Mouse (Mus musculus) frontal cortex, adult 2 months (tissue): ENCODE results near the gene Sphkap. TPM values are rescaled to one million over a fixed set of nuclear protein-coding genes. Genes with fewer than 3 reads are reported as not detected.

Source experiments
- DNase-seq, 2 experiments: peaks; one replicate each; pipeline ENCODE4 v3.0.0; 2022; ENCODE audit warnings: low spot score in 1 of 2; ENCODE audit errors: extremely low spot score in 1 of 2
- polyA plus RNA-seq: library from polyadenylated mRNA; depleted of rRNA; stranded (reverse); fragments of >200 nt; gene quantifications from 2 replicates; pipeline ENCODE4 v1.2.3, GENCODE M21; 2012; rRNA removed

The Sphkap gene
- polyA plus RNA-seq, 1 experiment, result 59.1 TPM

DNA sequence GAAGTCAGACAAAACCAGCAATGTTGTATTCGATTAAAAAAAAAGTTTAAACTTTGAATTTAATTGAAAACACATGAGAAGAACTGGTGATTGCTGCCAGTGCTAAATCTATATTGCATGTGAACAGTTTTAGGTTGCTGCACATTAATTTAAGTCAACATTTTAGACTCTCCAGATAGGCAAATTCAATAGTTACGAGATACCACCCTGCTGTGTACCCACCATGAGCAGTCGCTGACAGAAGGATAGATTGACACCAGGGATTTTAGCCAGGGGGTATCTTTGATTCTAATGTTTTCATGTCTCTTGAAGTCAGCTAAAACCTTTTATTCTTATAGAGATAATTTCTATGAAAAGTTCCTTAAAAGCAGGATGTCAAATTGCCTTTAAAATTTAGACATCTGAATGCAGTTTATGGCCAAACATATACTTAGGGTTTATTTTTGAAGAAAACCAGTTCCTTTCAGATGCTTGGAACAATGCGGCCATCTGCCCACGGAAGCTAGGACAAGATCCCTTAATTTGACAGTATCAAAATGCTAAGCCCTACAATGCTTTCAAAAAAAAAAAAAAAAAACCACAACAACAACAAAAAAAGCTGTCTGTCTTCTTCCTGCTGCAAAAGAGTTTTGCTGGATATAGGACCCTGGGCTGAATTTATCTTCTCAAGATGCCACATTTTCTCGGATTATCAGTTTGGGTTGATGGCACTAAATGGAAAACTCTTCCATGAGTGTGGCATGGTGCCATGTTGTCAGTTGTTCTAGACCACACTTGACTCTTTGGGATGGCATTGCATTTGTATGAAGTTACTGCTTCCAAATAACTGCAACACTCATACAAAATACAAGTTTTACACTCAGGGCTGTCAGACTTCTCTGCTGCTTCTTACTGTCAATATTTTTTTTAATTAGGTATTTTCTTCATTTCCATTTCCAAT is 110.6 kb downstream of the Sphkap start:
- no peak for DNase-seq

DNA sequence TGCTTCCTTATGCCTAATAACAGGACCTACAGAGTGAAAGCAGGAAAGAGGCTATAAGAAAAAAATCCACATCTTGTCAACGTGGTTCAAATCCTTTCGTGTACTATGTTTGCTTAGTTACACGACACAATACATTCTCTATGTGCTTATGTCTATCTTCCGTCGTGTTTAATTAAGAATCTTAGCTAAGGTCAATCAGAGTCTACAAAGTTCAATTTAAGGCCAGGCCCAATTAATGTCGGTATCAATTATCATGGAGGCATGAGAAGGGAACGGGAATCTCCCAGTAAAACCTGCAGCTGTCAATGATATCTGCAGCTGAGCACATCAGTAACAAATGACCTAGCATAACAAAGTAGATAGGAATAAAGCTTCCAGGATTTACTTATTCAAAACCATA is 122.1 kb downstream of the Sphkap start:
- no peak for DNase-seq

DNA sequence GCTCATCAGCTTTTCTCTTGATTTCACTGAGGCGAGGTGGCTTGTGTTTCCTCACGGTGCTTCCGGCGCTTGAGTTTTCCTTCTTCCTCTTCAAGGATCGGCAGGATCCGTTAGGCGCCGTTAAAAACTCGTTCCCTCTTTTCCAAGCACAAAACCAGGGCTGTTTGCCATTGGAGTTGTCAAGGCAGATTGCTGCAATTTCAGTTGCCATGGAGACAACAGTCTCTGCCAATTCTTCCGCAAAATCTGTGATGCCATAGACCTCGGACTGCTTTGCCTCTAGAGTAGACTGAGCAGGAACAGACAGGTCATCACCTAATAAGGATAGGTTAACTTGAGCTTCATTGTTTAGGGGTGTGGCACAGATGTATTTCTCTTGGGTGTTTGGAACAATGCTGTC is 131.0 kb downstream of the Sphkap start:
- DNase-seq, result peak; percentile 62 to 85

DNA sequence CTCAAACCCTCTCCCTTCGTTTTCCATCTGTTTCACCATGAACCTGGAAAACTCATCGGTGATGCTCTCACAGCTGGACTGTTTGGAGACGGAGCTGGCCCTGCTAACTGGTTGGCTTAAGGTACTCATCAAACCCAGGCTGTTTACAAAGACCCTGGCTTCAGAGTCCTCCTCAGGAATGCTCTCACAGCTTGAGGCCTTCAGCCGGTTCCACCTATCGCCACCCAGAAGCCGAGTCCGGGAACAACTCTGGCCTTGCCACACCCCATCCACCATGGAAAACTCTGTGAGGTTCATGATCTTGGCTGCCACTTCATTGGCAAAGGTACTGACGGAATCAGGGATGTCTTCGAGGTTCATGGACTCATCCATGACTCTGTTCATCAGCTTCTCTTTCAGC is 131.4 kb downstream of the Sphkap start:
- no peak for DNase-seq

DNA sequence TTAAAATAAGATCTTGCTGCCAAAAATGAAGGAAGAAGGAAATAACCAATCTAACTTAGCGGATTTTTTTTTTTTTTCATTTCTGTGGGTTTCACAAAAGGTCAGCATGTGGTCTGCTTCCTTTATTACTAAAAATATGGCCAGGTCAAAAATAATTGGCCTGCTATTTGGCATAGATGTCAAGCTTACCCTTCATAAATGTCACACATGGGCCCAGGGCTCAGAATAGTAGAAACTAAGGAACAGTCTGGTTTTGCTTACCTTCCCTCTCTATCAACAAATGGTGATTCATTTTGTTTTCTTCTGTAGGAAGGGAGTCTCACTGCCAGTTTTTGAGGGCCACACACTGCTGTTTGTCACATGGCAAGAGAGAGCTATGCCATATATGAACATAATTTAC is 156.3 kb downstream of the Sphkap start:
- DNase-seq, result no peak

DNA sequence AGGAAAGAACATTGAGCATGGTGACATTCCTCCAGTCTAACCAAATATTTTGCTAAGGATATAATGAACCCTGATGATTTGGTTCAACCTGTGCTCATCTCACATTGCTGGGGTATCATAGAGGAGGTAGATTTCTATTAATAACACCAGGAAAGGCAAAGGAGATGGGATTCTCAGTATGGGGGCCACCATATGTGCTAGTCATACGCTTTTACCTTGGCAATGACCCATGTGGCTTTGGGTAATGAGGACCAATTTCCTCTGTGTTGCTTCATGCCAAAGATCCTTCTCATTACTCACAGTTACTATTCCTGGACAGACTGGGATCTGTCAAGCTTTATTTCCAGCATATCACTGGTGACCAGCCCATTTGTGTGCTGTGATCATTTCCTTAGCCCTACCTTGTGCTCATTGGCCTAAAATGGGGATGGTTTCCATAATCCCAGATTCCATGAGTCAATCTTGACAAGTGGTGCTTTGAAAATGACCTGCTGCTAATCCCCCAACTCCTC is 159.7 kb downstream of the Sphkap start:
- DNase-seq, result no peak

DNA sequence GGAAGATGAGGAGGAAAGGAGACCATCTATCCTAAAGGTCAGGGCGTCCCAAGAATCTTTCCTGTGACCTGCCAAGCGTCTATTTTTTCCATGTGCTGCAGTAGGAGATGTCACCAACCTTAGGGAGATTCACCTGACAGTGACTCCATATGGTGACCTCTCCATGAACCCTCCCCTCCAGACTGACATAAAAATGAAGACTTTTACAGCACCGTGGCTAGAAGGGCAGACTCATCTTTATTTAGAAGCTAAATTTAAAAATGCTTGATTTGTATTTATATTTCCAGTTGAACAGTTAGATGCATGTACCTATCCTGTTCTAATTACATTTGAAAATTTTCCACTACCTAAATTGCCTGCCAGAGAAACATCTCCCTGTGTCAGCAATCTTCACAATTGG is 180.1 kb downstream of the Sphkap start:
- DNase-seq, result no peak

DNA sequence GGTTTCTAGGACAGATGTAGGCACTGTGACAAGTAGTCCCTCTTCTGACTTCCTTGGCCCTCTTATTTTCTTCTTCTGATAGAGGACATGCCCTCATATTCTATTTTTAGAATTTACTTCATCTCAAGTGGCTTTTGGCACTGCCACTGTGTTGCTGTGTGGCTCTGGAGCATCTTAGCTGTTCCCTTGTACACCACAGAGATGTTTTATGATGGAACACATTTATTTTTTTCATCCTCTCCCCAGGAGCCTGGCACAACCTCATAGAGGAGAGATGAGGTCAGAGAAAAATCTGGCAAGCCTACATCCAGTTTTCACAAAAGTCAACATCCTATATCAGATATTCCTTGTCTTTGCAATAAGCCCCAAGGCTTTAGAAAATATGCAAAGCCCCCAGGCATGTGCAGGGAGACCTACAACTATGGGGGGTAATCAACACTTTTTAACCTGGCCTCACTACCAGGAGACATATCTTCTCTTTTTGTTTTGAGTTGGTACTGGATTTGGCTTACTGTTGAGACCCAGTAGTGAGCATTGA is 183.5 kb downstream of the Sphkap start:
- DNase-seq, result no peak

DNA sequence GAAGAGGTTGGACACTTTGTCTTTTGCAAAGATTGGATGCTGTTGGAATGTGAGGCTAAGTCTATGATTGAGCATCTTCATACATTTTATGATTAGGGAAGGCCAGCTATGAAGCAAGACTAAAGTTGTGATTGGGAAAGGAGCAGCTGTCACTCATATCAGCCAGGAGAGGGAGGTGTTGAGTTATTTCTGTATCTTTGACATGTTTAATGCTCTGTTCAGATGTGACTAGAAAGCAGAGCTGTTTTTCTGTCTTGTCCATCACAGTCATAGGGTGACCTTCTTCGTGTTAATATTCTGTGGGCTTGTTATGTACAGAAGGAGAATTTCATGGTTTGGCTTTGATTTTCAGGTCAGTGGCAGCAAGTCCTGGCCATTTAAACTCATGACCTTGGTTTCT is 184.9 kb downstream of the Sphkap start:
- no peak for DNase-seq

DNA sequence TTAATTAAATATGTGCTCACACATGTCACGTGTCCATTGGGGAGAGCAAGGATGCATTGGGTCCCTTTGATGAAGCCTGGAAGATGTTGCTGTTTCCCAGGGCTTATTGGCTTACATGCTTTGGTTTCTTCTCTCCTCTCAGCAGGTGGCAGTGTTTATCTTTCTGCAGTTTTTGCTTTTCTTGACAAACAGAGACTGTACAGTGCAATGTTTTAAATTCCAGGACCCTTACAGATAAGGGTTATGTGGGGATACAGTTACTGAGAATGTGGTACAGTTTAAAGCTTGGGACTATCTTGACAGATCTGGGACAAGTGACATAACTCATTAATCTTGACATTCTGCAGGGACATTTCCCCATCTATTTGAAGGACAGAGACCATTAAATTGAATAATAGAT is 189.7 kb downstream of the Sphkap start:
- DNase-seq, result peak in 1 of 2 experiments; percentile 66

DNA sequence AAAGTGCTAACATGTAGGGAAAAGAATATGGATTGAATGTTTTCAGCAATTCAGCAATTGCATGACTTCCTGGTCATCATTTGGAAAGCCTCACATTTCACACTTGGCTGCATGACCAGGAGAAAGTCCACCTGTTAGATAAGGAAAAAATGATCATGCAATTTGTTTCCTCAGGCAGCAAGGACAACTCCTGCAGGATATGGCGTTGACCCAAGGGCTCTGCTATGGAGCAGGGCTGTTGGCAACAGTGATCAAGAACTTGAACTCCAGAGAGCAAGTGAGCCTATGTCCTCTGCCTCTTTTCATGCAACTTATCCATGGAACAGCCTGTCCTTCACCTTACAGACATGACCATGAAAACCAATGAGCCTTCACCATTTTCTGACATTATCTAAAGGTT is 198.0 kb downstream of the Sphkap start:
- DNase-seq, result no peak

Other genes with a start within 250 kb of the Sphkap start
- 0.44 and 0.48 TPM in 2 replicates for gene Daw1, start 248.4 kb downstream of the Sphkap start, polyA plus RNA-seq